Mouse (Mus musculus): ENCODE data around the gene Lypd6b.

- TF ChIP-seq EP300 (IDR thresholded peaks at IDR 0.05; ENCODE audit: low read depth) (no peak), CTCF (IDR thresholded peaks at IDR 0.05; ENCODE audit: low read depth) (no peak)
Observed at GRCm38 (mm10) chr2:49840573-49840972, 53.1 kb downstream of the Lypd6b start.

Measured in heart, postnatal 0 days (tissue).